Mouse (Mus musculus): ENCODE measurements around the gene Il31. TPM values are rescaled to one million over a fixed set of nuclear protein-coding genes. Genes with fewer than 3 reads are reported as not detected.

Il31 gene
- polyA plus RNA-seq (2014; fragmentation: Nextera tagmentation; extraction: Ambion mirVana) = not detected in 2 replicates

- Histone ChIP-seq H3K36me3 (ENCODE audit: control insufficient read depth, insufficient read depth, low read length) (no peaks in the 10 kb centered on the region), H3K27me3 (ENCODE audit: control insufficient read depth, insufficient read depth, low read length) (no peaks in the 10 kb centered on the region), H3K9ac (replicated peaks; ENCODE audit: low read depth, low read length) (0 out of 2 replicates have a peak within 1 kb of the TSS, but pooled peaks have one; percentile 25), H3K27ac (ENCODE audit: low read depth, low read length) (no peak within 1 kb of the TSS), H3K4me3 (ENCODE audit: low read depth, low read length) (peak within 1 kb of the TSS; percentile 14; the same call in 1 of the 2 replicates), H3K4me1 (ENCODE audit: control insufficient read depth, insufficient read depth, low read length) (0 out of 2 replicates have a peak, but pooled peaks cover 5% of the 10 kb centered on the region), H3K9me3 (ENCODE audit: control insufficient read depth, low read length) (no peaks in the 10 kb centered on the region), H3K4me2 (ENCODE audit: low read depth, low read length) (peak within 1 kb of the TSS; percentile 44)
- WGBS = 9% methylated on average over 25 of the region's 25 CpGs
- peak; percentile 77; the same call in 1 of the 2 replicates for ATAC-seq (ENCODE audit: low read depth)
Observed at GRCm38 (mm10) chr5:123489112-123489785, at the start of gene Il31, which contains the start of gene Lrrc43. TSS of gene Il31 (minus strand) at chr5:123489489. TSS of gene Lrrc43 (plus strand) at chr5:123489305.

GRCm38 (mm10) chr5:123533801-123534200, 44.5 kb upstream of the Il31 start:
- H3K9ac ChIP-seq (replicated peaks; ENCODE audit: low read depth, low read length) = no peak overlapping the region
- ATAC-seq (ENCODE audit: low read depth) = no peak
- no peak overlapping the region for H3K4me2 ChIP-seq (ENCODE audit: low read depth, low read length)
- no peaks in the 10 kb centered on the region for H3K4me1 ChIP-seq (ENCODE audit: control insufficient read depth, insufficient read depth, low read length)
- no peak overlapping the region for H3K4me3 ChIP-seq (ENCODE audit: low read depth, low read length)
- H3K9me3 ChIP-seq (ENCODE audit: control insufficient read depth, low read length) = no peaks in the 10 kb centered on the region
- no peak overlapping the region for H3K27ac ChIP-seq (ENCODE audit: low read depth, low read length)
- WGBS = 95% methylated on average over 10 of the region's 10 CpGs
- peaks cover 62% of the 10 kb centered on the region for H3K36me3 ChIP-seq (ENCODE audit: control insufficient read depth, insufficient read depth, low read length)
- no peaks in the 10 kb centered on the region for H3K27me3 ChIP-seq (ENCODE audit: control insufficient read depth, insufficient read depth, low read length)

GRCm38 (mm10) chr5:123530056-123530455, 40.8 kb upstream of the Il31 start:
- no peak overlapping the region for H3K4me3 ChIP-seq (ENCODE audit: low read depth, low read length)
- ATAC-seq (ENCODE audit: low read depth) = no peak
- H3K4me1 ChIP-seq (ENCODE audit: control insufficient read depth, insufficient read depth, low read length) = no peaks in the 10 kb centered on the region
- WGBS = 92% methylated on average over 8 of the region's 8 CpGs
- no peaks in the 10 kb centered on the region for H3K27me3 ChIP-seq (ENCODE audit: control insufficient read depth, insufficient read depth, low read length)
- peaks cover 49% of the 10 kb centered on the region for H3K36me3 ChIP-seq (ENCODE audit: control insufficient read depth, insufficient read depth, low read length)
- H3K9me3 ChIP-seq (ENCODE audit: control insufficient read depth, low read length) = no peaks in the 10 kb centered on the region
- no peak overlapping the region for H3K27ac ChIP-seq (ENCODE audit: low read depth, low read length)
- no peak overlapping the region for H3K9ac ChIP-seq (replicated peaks; ENCODE audit: low read depth, low read length)
- no peak overlapping the region for H3K4me2 ChIP-seq (ENCODE audit: low read depth, low read length)

- Histone ChIP-seq H3K27ac (ENCODE audit: low read depth, low read length) (no peak overlapping the region), H3K4me1 (ENCODE audit: control insufficient read depth, insufficient read depth, low read length) (peaks cover 3% of the 10 kb centered on the region; the same call in 1 of the 2 replicates), H3K4me3 (ENCODE audit: low read depth, low read length) (no peak overlapping the region), H3K9ac (replicated peaks; ENCODE audit: low read depth, low read length) (no peak overlapping the region), H3K36me3 (ENCODE audit: control insufficient read depth, insufficient read depth, low read length) (peaks cover 40% of the 10 kb centered on the region), H3K9me3 (ENCODE audit: control insufficient read depth, low read length) (no peaks in the 10 kb centered on the region), H3K27me3 (ENCODE audit: control insufficient read depth, insufficient read depth, low read length) (no peaks in the 10 kb centered on the region), H3K4me2 (ENCODE audit: low read depth, low read length) (no peak overlapping the region)
- no peak for ATAC-seq (ENCODE audit: low read depth)
- WGBS = 87% methylated on average over 7 of the region's 7 CpGs
Observed at GRCm38 (mm10) chr5:123528641-123529040, 39.4 kb upstream of the Il31 start.

- Histone ChIP-seq H3K27ac (ENCODE audit: low read depth, low read length) (no peak overlapping the region), H3K9me3 (ENCODE audit: control insufficient read depth, low read length) (no peaks in the 10 kb centered on the region), H3K4me1 (ENCODE audit: control insufficient read depth, insufficient read depth, low read length) (peaks cover 11% of the 10 kb centered on the region; the same call in 1 of the 2 replicates), H3K4me3 (ENCODE audit: low read depth, low read length) (no peak overlapping the region), H3K27me3 (ENCODE audit: control insufficient read depth, insufficient read depth, low read length) (no peaks in the 10 kb centered on the region), H3K4me2 (ENCODE audit: low read depth, low read length) (no peak overlapping the region), H3K36me3 (ENCODE audit: control insufficient read depth, insufficient read depth, low read length) (peaks cover 16% of the 10 kb centered on the region; the same call in 1 of the 2 replicates), H3K9ac (replicated peaks; ENCODE audit: low read depth, low read length) (no peak overlapping the region)
- 93% methylated on average over 9 of the region's 9 CpGs for WGBS
- ATAC-seq (ENCODE audit: low read depth) = no peak
Observed at GRCm38 (mm10) chr5:123525916-123526495, 36.7 kb upstream of the Il31 start.

GRCm38 (mm10) chr5:123525281-123525680, 36.0 kb upstream of the Il31 start, which contains the start of gene Gm49027:
TSS of gene Gm49027 (minus strand) at chr5:123525488.
- Histone ChIP-seq H3K27ac (ENCODE audit: low read depth, low read length) (peak within 1 kb of the TSS; percentile 70), H3K36me3 (ENCODE audit: control insufficient read depth, insufficient read depth, low read length) (peaks cover 11% of the 10 kb centered on the region; the same call in 1 of the 2 replicates), H3K27me3 (ENCODE audit: control insufficient read depth, insufficient read depth, low read length) (no peaks in the 10 kb centered on the region), H3K9me3 (ENCODE audit: control insufficient read depth, low read length) (no peaks in the 10 kb centered on the region), H3K4me3 (ENCODE audit: low read depth, low read length) (peak within 1 kb of the TSS; percentile 92), H3K4me2 (ENCODE audit: low read depth, low read length) (peak within 1 kb of the TSS; percentile 97), H3K9ac (replicated peaks; ENCODE audit: low read depth, low read length) (peak within 1 kb of the TSS; percentile 47; the same call in 1 of the 2 replicates), H3K4me1 (ENCODE audit: control insufficient read depth, insufficient read depth, low read length) (peaks cover 11% of the 10 kb centered on the region; the same call in 1 of the 2 replicates)
- WGBS = 81% methylated on average over 7 of the region's 7 CpGs
- no peak for ATAC-seq (ENCODE audit: low read depth)

- peak; percentile 91 for ATAC-seq (ENCODE audit: low read depth)
- Histone ChIP-seq H3K9me3 (ENCODE audit: control insufficient read depth, low read length) (no peaks in the 10 kb centered on the region), H3K4me2 (ENCODE audit: low read depth, low read length) (peak overlapping the region; percentile 97), H3K9ac (replicated peaks; ENCODE audit: low read depth, low read length) (peak overlapping the region; percentile 47; the same call in 1 of the 2 replicates), H3K27me3 (ENCODE audit: control insufficient read depth, insufficient read depth, low read length) (no peaks in the 10 kb centered on the region), H3K36me3 (ENCODE audit: control insufficient read depth, insufficient read depth, low read length) (peaks cover 11% of the 10 kb centered on the region; the same call in 1 of the 2 replicates), H3K27ac (ENCODE audit: low read depth, low read length) (peak overlapping the region; percentile 70), H3K4me1 (ENCODE audit: control insufficient read depth, insufficient read depth, low read length) (peaks cover 11% of the 10 kb centered on the region; the same call in 1 of the 2 replicates), H3K4me3 (ENCODE audit: low read depth, low read length) (peak overlapping the region; percentile 92)
- 1% methylated on average over 25 of the region's 27 CpGs for whole genome bisulfite sequencing
Observed at GRCm38 (mm10) chr5:123524393-123524750, 35.1 kb upstream of the Il31 start.

GRCm38 (mm10) chr5:123523692-123524392, 34.6 kb upstream of the Il31 start, which contains the start of gene Diablo:
TSS of gene Diablo (minus strand) at chr5:123524176.
- peak; percentile 98 for ATAC-seq (ENCODE audit: low read depth)
- peak within 1 kb of the TSS; percentile 70 for H3K27ac ChIP-seq (ENCODE audit: low read depth, low read length)
- under 1% methylated on average over 74 of the region's 82 CpGs for WGBS
- peak within 1 kb of the TSS; percentile 92 for H3K4me3 ChIP-seq (ENCODE audit: low read depth, low read length)
- H3K9ac ChIP-seq (replicated peaks; ENCODE audit: low read depth, low read length) = peak within 1 kb of the TSS; percentile 65
- H3K36me3 ChIP-seq (ENCODE audit: control insufficient read depth, insufficient read depth, low read length) = peaks cover 10% of the 10 kb centered on the region; the same call in 1 of the 2 replicates
- peaks cover 11% of the 10 kb centered on the region; the same call in 1 of the 2 replicates for H3K4me1 ChIP-seq (ENCODE audit: control insufficient read depth, insufficient read depth, low read length)
- H3K27me3 ChIP-seq (ENCODE audit: control insufficient read depth, insufficient read depth, low read length) = no peaks in the 10 kb centered on the region
- H3K9me3 ChIP-seq (ENCODE audit: control insufficient read depth, low read length) = no peaks in the 10 kb centered on the region
- H3K4me2 ChIP-seq (ENCODE audit: low read depth, low read length) = peak within 1 kb of the TSS; percentile 97

Data from neural tube, embryonic 14.5 days (tissue).